Mouse (Mus musculus): ENCODE results near the gene Lyz1. TPM values are rescaled to one million over a fixed set of nuclear protein-coding genes. Genes with fewer than 3 reads are reported as not detected.
"Not testable (repeated sequence)": the region's sequence is repeated elsewhere in the genome, so short reads cannot be mapped to it uniquely, and the experiment has no call there.

The Lyz1 gene
- polyA plus RNA-seq, 1 experiment from 2014 or later: 2.6 TPM

DNA sequence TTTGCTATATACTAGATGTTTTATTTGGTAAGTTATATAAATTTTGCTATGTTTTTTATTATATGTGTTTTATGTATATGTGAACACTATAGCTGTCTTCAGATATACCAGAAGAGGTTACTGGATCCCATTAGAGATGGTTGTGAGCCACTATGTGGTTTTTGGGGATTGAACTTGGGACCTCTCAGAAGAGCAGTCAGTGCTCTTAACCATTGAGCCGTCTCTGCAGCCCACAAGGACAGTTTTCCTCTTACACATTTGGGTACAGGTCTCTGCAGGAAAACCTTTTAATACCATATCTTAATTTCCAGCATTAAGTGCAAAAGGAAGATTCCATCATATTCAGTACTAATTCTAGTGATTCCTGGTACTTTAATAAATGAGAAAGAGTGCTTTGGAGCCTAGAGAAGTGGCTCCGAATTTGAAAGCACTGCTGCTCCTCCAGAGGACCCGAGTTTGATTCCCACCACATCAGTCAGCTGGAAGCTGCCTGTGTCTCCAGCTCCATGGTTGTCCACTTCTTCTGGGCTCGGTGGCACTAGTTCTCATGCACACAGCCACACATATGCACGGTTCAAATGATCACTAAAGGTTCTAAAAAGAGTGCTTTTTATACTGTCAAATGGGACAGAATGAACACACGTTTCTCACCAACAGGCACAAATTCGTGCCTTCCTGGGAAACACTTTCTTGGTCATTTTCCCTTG is 8.6 kb downstream of the Lyz1 start:
- H3K9ac ChIP-seq (ENCODE audit: low read length): no peak overlapping the region
- 77% methylated on average over 7 of the region's 7 CpGs for WGBS
- no peak overlapping the region for H3K4me2 ChIP-seq (ENCODE audit: low read depth, low read length)
- H3K9me3 ChIP-seq (replicated peaks; ENCODE audit: control insufficient read depth, low read length): no peaks in the 10 kb centered on the region
- H3K4me3 ChIP-seq (ENCODE audit: low read length): no peak overlapping the region
- 0 out of 2 replicates have a peak, but pooled peaks cover 2% of the 10 kb centered on the region for H3K27me3 ChIP-seq (ENCODE audit: control insufficient read depth, insufficient read depth, low read length)
- peaks cover 6% of the 10 kb centered on the region for H3K4me1 ChIP-seq (ENCODE audit: control insufficient read depth, insufficient read depth, low read length)
- no peak overlapping the region for H3K27ac ChIP-seq (ENCODE audit: low read length)
- no peaks in the 10 kb centered on the region for H3K36me3 ChIP-seq (ENCODE audit: control insufficient read depth, insufficient read depth)
- no peak for ATAC-seq (replicated peaks; ENCODE audit: extremely low read depth, insufficient read depth, low FRiP score)

DNA sequence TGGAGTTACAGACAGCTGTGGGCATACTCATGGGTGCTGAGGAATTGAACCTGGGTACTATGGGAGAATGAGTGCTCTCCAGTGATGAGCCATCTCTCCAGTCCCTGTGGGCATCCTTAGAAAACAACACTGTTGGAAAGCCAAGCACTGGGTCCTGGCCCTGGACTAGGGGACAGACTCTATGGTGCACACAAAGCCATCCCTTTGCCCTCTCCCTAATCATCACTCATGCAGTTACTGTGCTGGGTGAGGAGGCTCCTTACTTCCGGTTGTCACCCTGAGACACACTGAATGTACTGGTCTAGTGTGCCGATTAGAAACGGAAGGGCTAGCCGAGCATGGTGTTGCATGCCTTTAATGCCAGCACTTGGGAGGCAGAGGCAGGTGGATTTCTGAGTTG is 9.5 kb downstream of the Lyz1 start:
- H3K27me3 ChIP-seq (ENCODE audit: control insufficient read depth, insufficient read depth, low read length); H3K9me3 ChIP-seq (replicated peaks; ENCODE audit: control insufficient read depth, low read length); H3K27ac ChIP-seq (ENCODE audit: low read length); H3K4me1 ChIP-seq (ENCODE audit: control insufficient read depth, insufficient read depth, low read length); ATAC-seq (replicated peaks; ENCODE audit: extremely low read depth, insufficient read depth, low FRiP score); H3K4me2 ChIP-seq (ENCODE audit: low read depth, low read length); H3K9ac ChIP-seq (ENCODE audit: low read length); H3K36me3 ChIP-seq (ENCODE audit: control insufficient read depth, insufficient read depth); H3K4me3 ChIP-seq (ENCODE audit: low read length): not testable (repeated sequence)
- 82% methylated on average over 4 of the region's 4 CpGs for WGBS

DNA sequence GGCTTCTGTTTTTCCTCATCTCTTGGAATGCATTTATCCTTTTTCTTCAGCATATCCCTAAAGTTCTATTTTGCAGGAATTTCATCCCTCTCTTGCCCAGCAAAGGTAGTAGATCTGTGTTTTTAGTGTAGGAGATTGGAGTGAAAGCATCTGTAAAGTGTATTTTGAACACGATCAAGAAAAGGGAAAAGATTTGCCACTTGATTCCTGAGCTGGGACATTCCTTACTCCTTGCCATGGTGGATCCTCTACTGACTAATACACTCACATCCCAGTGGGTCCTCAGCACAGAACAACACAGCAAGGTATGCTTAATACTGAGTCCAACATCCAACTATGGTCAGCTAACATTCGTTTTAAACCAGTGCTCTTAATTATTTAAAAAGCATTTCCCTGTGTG is 10.1 kb downstream of the Lyz1 start:
- H3K4me3 ChIP-seq (ENCODE audit: low read length): no peak overlapping the region
- ATAC-seq (replicated peaks; ENCODE audit: extremely low read depth, insufficient read depth, low FRiP score): no peak
- no peaks in the 10 kb centered on the region for H3K9me3 ChIP-seq (replicated peaks; ENCODE audit: control insufficient read depth, low read length)
- 0 out of 2 replicates have a peak, but pooled peaks cover 2% of the 10 kb centered on the region for H3K27me3 ChIP-seq (ENCODE audit: control insufficient read depth, insufficient read depth, low read length)
- no peaks in the 10 kb centered on the region for H3K36me3 ChIP-seq (ENCODE audit: control insufficient read depth, insufficient read depth)
- H3K9ac ChIP-seq (ENCODE audit: low read length): no peak overlapping the region
- H3K27ac ChIP-seq (ENCODE audit: low read length): no peak overlapping the region
- peaks cover 6% of the 10 kb centered on the region for H3K4me1 ChIP-seq (ENCODE audit: control insufficient read depth, insufficient read depth, low read length)
- WGBS: 74% methylated on average over 2 of the region's 2 CpGs
- no peak overlapping the region for H3K4me2 ChIP-seq (ENCODE audit: low read depth, low read length)

DNA sequence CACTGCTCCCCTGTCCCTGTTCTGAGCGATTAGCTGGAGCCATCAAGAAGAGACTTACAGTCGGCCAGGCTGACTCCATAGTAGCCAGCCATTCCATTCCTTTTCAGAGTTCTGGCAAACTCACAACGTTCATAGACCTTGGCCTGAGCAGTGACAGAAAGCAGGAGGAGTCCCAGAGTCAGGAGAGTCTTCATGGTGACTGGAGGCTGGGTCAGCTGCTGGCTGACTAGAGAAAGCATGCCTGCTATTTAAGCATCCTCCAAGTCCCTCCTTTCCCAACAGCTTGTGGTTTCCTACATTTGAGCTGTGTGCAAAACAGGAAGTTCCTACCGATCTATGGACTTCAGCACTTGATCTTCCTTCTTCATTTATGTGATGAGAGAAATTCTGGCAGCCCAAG is 10.6 kb downstream of the Lyz1 start, which contains the start of gene Lyz2:
Gene Lyz2, minus strand, starts transcription at position 273 of the 400 bp plus-strand sequence.
- Histone ChIP-seq H3K4me2 (ENCODE audit: low read depth, low read length) (no peak within 1 kb of the TSS), H3K36me3 (ENCODE audit: control insufficient read depth, insufficient read depth) (no peaks in the 10 kb centered on the region), H3K4me3 (ENCODE audit: low read length) (no peak within 1 kb of the TSS), H3K27me3 (ENCODE audit: control insufficient read depth, insufficient read depth, low read length) (0 out of 2 replicates have a peak, but pooled peaks cover 2% of the 10 kb centered on the region), H3K4me1 (ENCODE audit: control insufficient read depth, insufficient read depth, low read length) (peaks cover 6% of the 10 kb centered on the region), H3K9me3 (replicated peaks; ENCODE audit: control insufficient read depth, low read length) (no peaks in the 10 kb centered on the region), H3K27ac (ENCODE audit: low read length) (no peak within 1 kb of the TSS), H3K9ac (ENCODE audit: low read length) (no peak within 1 kb of the TSS)
- ATAC-seq (replicated peaks; ENCODE audit: extremely low read depth, insufficient read depth, low FRiP score): no peak
- WGBS: 31% methylated on average over 4 of the region's 4 CpGs

DNA sequence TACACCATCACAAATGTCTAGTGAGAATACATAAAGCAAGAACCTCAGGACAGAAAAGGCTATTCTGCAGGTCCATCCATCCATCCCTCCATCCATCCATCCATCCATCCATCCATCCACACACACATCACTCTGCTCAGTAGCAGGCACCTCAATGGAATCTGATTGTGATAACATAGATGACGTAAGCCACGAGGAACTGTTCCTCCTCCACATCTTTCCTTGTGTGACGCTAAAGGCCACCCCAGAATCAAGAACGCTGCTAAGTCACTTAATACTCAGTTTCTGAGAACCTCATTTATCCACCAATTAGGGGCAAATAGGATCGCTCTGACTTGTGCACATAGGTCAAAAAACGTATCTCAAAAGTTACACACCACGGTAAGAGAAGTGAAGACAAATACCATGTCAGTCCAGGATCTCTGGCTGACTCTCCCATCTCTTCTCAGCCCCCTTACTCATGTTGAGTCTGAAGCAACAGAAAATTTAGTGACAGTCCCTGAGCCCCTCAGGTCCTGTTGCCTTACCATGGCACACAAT is 11.2 kb downstream of the Lyz1 start:
- H3K27ac ChIP-seq (ENCODE audit: low read length): no peak overlapping the region
- no peaks in the 10 kb centered on the region for H3K36me3 ChIP-seq (ENCODE audit: control insufficient read depth, insufficient read depth)
- WGBS: 81% methylated on average over 7 of the region's 7 CpGs
- H3K9ac ChIP-seq (ENCODE audit: low read length): no peak overlapping the region
- 0 out of 2 replicates have a peak, but pooled peaks cover 2% of the 10 kb centered on the region for H3K27me3 ChIP-seq (ENCODE audit: control insufficient read depth, insufficient read depth, low read length)
- H3K4me2 ChIP-seq (ENCODE audit: low read depth, low read length): no peak overlapping the region
- H3K4me3 ChIP-seq (ENCODE audit: low read length): no peak overlapping the region
- H3K4me1 ChIP-seq (ENCODE audit: control insufficient read depth, insufficient read depth, low read length): peaks cover 6% of the 10 kb centered on the region
- no peak for ATAC-seq (replicated peaks; ENCODE audit: extremely low read depth, insufficient read depth, low FRiP score)
- H3K9me3 ChIP-seq (replicated peaks; ENCODE audit: control insufficient read depth, low read length): no peaks in the 10 kb centered on the region

DNA sequence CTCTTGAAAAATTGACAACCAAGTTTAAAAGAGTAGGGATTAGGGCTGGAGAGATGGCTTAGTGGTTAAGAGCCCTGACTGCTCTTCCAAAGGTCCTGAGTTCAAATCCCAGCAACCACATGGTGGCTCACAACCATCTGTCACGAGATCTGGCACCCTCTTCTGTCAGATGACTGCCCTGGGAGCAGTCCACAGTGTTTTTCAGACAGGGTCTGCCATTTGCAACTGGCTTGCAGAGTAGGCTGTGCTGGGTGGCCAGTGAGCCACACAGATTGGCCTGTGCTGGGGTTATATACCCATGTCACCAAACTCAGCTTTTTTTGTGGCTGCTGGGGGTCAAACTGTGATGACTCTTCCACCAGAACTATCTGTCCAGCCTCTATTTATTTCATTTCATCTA is 12.7 kb downstream of the Lyz1 start:
- WGBS: 59% methylated on average over 1 of the region's 1 CpGs
- ATAC-seq (replicated peaks; ENCODE audit: extremely low read depth, insufficient read depth, low FRiP score): no peak
- H3K4me3 ChIP-seq (ENCODE audit: low read length): no peak overlapping the region
- no peak overlapping the region for H3K4me2 ChIP-seq (ENCODE audit: low read depth, low read length)
- no peak overlapping the region for H3K9ac ChIP-seq (ENCODE audit: low read length)
- no peaks in the 10 kb centered on the region for H3K9me3 ChIP-seq (replicated peaks; ENCODE audit: control insufficient read depth, low read length)
- no peaks in the 10 kb centered on the region for H3K36me3 ChIP-seq (ENCODE audit: control insufficient read depth, insufficient read depth)
- no peaks in the 10 kb centered on the region for H3K27me3 ChIP-seq (ENCODE audit: control insufficient read depth, insufficient read depth, low read length)
- no peak overlapping the region for H3K27ac ChIP-seq (ENCODE audit: low read length)
- H3K4me1 ChIP-seq (ENCODE audit: control insufficient read depth, insufficient read depth, low read length): peaks cover 5% of the 10 kb centered on the region

DNA sequence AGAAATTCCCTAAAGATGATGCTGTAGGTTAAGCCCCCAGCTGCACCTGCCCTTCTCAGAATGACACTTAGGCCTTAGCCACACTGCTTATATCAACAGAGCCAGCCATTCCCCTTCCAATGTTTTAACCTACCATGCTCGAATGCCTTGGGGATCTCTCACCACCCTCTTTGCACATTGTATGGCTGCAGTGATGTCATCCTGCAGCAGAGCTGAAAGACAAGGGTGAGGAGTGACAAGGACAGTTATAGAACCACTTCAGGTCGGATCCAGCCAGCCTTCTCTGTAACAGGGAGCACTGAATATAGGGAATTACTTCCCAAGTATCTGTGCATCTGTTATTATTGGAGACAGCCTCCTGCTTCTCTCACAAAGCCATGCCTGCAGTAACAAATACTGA is 14.2 kb downstream of the Lyz1 start:
- WGBS: 27% methylated on average over 2 of the region's 2 CpGs
- not testable (repeated sequence) for H3K9me3 ChIP-seq (replicated peaks; ENCODE audit: control insufficient read depth, low read length); H3K27me3 ChIP-seq (ENCODE audit: control insufficient read depth, insufficient read depth, low read length); H3K27ac ChIP-seq (ENCODE audit: low read length); H3K9ac ChIP-seq (ENCODE audit: low read length); ATAC-seq (replicated peaks; ENCODE audit: extremely low read depth, insufficient read depth, low FRiP score); H3K36me3 ChIP-seq (ENCODE audit: control insufficient read depth, insufficient read depth); H3K4me3 ChIP-seq (ENCODE audit: low read length); H3K4me1 ChIP-seq (ENCODE audit: control insufficient read depth, insufficient read depth, low read length); H3K4me2 ChIP-seq (ENCODE audit: low read depth, low read length)

DNA sequence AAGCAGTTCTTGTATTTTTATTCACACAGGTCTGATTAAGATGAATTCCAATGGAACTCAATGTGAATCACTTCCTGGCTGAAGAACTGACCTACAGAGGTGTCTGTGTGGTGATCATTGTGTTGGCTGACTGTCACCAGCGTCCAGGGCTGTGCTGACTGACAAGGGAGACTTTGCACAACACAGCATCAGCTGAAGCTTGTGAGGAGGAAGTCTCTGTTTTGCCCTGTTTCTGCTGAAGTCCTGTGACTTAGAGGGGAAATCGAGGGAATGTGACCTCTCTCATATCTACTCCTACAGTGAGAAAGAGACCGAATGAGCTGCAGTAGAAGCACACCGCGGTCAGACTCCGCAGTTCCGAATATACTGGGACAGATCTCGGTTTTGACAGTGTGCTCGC is 14.9 kb downstream of the Lyz1 start:
- H3K27ac ChIP-seq (ENCODE audit: low read length); H3K9me3 ChIP-seq (replicated peaks; ENCODE audit: control insufficient read depth, low read length); H3K4me2 ChIP-seq (ENCODE audit: low read depth, low read length); ATAC-seq (replicated peaks; ENCODE audit: extremely low read depth, insufficient read depth, low FRiP score); H3K36me3 ChIP-seq (ENCODE audit: control insufficient read depth, insufficient read depth); H3K27me3 ChIP-seq (ENCODE audit: control insufficient read depth, insufficient read depth, low read length); H3K4me1 ChIP-seq (ENCODE audit: control insufficient read depth, insufficient read depth, low read length); H3K4me3 ChIP-seq (ENCODE audit: low read length); H3K9ac ChIP-seq (ENCODE audit: low read length): not testable (repeated sequence)
- WGBS: 67% methylated on average over 9 of the region's 9 CpGs

DNA sequence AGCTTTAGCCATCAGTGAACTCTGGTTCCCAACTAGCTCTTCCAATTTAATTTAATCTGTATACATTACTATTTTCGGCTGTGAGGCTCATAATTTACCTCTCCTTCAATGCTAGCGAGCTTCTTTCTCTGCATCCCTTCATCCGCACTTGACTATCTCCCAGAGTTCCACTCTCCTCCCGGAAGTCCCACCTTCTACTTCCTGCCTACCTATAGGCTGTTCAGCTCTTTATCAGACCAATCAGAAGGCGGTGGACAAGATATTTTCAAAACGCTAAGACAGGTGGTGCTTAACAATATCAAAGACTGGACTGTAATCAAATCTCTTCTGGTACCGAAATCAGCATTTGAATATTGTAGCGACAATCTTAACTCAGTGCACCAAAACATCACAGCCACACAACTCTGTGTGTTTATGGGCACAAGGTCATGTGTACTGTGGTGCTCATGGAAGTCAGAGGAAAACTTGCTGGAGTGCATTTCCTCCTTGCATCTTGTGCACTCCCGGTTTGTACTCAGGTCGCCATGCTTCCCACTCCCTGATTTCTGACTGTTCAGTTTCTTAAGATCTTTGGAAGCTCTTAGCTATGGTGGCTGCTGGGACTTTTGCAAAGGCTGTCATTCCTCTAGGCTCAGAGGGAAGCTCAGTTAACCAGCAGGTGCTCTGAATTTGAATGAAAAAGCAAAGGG is 16.8 kb downstream of the Lyz1 start:
- no peaks in the 10 kb centered on the region for H3K4me1 ChIP-seq (ENCODE audit: control insufficient read depth, insufficient read depth, low read length)
- H3K9me3 ChIP-seq (replicated peaks; ENCODE audit: control insufficient read depth, low read length): no peaks in the 10 kb centered on the region
- no peaks in the 10 kb centered on the region for H3K27me3 ChIP-seq (ENCODE audit: control insufficient read depth, insufficient read depth, low read length)
- no peak overlapping the region for H3K9ac ChIP-seq (ENCODE audit: low read length)
- no peak for ATAC-seq (replicated peaks; ENCODE audit: extremely low read depth, insufficient read depth, low FRiP score)
- 80% methylated on average over 10 of the region's 10 CpGs for WGBS
- H3K4me3 ChIP-seq (ENCODE audit: low read length): no peak overlapping the region
- no peaks in the 10 kb centered on the region for H3K36me3 ChIP-seq (ENCODE audit: control insufficient read depth, insufficient read depth)
- H3K27ac ChIP-seq (ENCODE audit: low read length): no peak overlapping the region
- H3K4me2 ChIP-seq (ENCODE audit: low read depth, low read length): no peak overlapping the region
